Mouse (Mus musculus): ENCODE measurements around the gene Bcl11b. TPM values are rescaled to one million over a fixed set of nuclear protein-coding genes. Genes with fewer than 3 reads are reported as not detected.

The Bcl11b gene
- polyA plus RNA-seq, 1 experiment from 2014 or later, result 28.8 TPM

DNA sequence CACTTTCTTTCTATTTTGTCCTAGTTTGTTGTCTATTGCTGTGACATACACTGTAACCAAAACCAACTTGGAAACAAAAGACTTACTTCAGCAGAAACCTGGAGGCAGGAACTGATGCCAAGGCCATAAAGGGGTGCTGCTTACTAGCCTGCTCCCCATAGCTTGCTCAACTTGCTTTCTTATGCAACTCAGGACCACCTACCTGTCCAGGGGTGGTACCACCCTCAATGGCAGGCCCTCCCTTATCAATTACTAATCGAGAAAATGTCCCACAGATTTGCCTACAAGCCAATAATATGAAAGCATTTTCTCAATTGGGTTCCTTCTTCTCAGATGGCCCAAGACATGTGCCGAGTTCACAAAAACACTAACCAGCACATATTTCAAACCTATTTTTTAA, 135.1 kb downstream of the Bcl11b start:
- H3K4me2 ChIP-seq (replicated peaks), result no peak overlapping the region
- H3K27ac ChIP-seq (replicated peaks), result no peak overlapping the region
- H3K4me3 ChIP-seq (replicated peaks), result no peak overlapping the region
- no peak overlapping the region for H3K9ac ChIP-seq
- no peaks in the 10 kb centered on the region for H3K4me1 ChIP-seq
- no peaks in the 10 kb centered on the region for H3K9me3 ChIP-seq (replicated peaks)
- H3K27me3 ChIP-seq, result no peaks in the 10 kb centered on the region
- no peaks in the 10 kb centered on the region for H3K36me3 ChIP-seq
- ATAC-seq (ENCODE audit: insufficient number of reproducible peaks, low FRiP score, low TSS enrichment, low read depth), result no peak
- WGBS, result 92% methylated on average over 2 of the region's 2 CpGs

Other genes starting within 250 kb of the Bcl11b start
- 85.5 and 86.0 TPM in 2 replicates for gene Setd3, start 175.7 kb upstream of the Bcl11b start, polyA plus RNA-seq (2015; fragmentation: Nextera tagmentation; extraction: Ambion mirVana)
- gene Ccnk, start 176.0 kb upstream of the Bcl11b start, polyA plus RNA-seq (2015; fragmentation: Nextera tagmentation; extraction: Ambion mirVana), result 3.4 and 4.2 TPM in 2 replicates